Mouse (Mus musculus) MEL (cell line): Measurements from ENCODE around the gene Taar1. TPM values are rescaled to one million over a fixed set of nuclear protein-coding genes. Genes with fewer than 3 reads are reported as not detected.

Experiments
- DNase-seq: peaks from one replicate; pipeline ENCODE4 v3.0.0; 2011; ENCODE audit warnings: low read depth, low spot score
- H3K27ac ChIP-seq: 2 replicates; pipeline ENCODE4 v1.5.1; 2012; ENCODE audit warnings: low read depth, mild to moderate bottlenecking, control low read depth, low read length, moderate library complexity; ENCODE audit not compliant: control insufficient read depth
- H3K27me3 ChIP-seq, 2 experiments: fragments of 150-350 bp in 1 of 2; sonication (generic) in 1 of 2; 2 replicates each; pipeline ENCODE4 v1.6.1; 2012; ENCODE audit warnings: low read length in 2 of 2, mild to moderate bottlenecking in 2 of 2, improper control_type of control experiment in 1 of 2, moderate library complexity in 1 of 2; ENCODE audit not compliant: insufficient read depth in 2 of 2, control insufficient read depth in 1 of 2
- H3K36me3 ChIP-seq, 2 experiments: 2 replicates each; pipeline ENCODE4 v1.6.1; 2012 to 2014; ENCODE audit warnings: low read length in 2 of 2, improper control_type of control experiment in 1 of 2, inconsistent platforms in 1 of 2, mild to moderate bottlenecking in 1 of 2; ENCODE audit not compliant: insufficient read depth in 2 of 2, control insufficient read depth in 1 of 2
- H3K4me1 ChIP-seq, 2 experiments: fragments of 150-350 bp in 1 of 2; sonication (generic) in 1 of 2; 2 replicates each; pipeline ENCODE4 v1.6.1; 2012; ENCODE audit warnings: low read length in 2 of 2, improper control_type of control experiment in 1 of 2, mild to moderate bottlenecking in 1 of 2; ENCODE audit not compliant: insufficient read depth in 2 of 2, control insufficient read depth in 1 of 2
- H3K4me3 ChIP-seq, 2 experiments: fragments of 150-350 bp in 1 of 2; sonication (generic) in 1 of 2; 2 replicates each; pipeline ENCODE4 v1.5.1; 2012; ENCODE audit warnings: low read depth in 2 of 2, low read length in 2 of 2, mild to moderate bottlenecking in 2 of 2, moderate library complexity in 2 of 2, control low read depth in 1 of 2, improper control_type of control experiment in 1 of 2; ENCODE audit not compliant: control insufficient read depth in 1 of 2, insufficient read depth in 1 of 2
- H3K79me2 ChIP-seq: 2 replicates; pipeline ENCODE4 v1.6.1; 2012; ENCODE audit warnings: mild to moderate bottlenecking, low read length, moderate library complexity; ENCODE audit not compliant: control insufficient read depth, poor library complexity, insufficient read depth
- H3K9ac ChIP-seq: 2 replicates; pipeline ENCODE4 v1.6.1; 2012; ENCODE audit warnings: low read depth, mild to moderate bottlenecking, control low read depth, low read length, moderate library complexity; ENCODE audit not compliant: control insufficient read depth, poor library complexity, severe bottlenecking
- H3K9me3 ChIP-seq: fragments of 150-350 bp; sonication (generic); replicated peaks from 2 replicates; pipeline ENCODE4 v1.6.1; 2012; ENCODE audit warnings: mild to moderate bottlenecking, low read length, improper control_type of control experiment, moderate library complexity; ENCODE audit not compliant: insufficient read depth
- E2F4 ChIP-seq: IDR thresholded peaks from 2 replicates; pipeline ENCODE4 v1.6.1; 2011; ENCODE audit warnings: low read depth, low read length, improper control_type of control experiment, borderline replicate concordance
- ELF1 ChIP-seq: IDR thresholded peaks from 2 replicates; pipeline ENCODE4 v1.6.1; 2014; ENCODE audit warnings: low read depth, mild to moderate bottlenecking, inconsistent platforms, low read length, improper control_type of control experiment, moderate library complexity
- EP300 ChIP-seq, 2 experiments: IDR thresholded peaks; 2 replicates each; pipeline ENCODE4 v1.6.1; 2011; ENCODE audit warnings: improper control_type of control experiment in 2 of 2, low read length in 2 of 2, low read depth in 1 of 2, mild to moderate bottlenecking in 1 of 2
- JUND ChIP-seq: IDR thresholded peaks from 2 replicates; pipeline ENCODE4 v1.6.1; 2011; ENCODE audit warnings: low read depth, mild to moderate bottlenecking, improper control_type of control experiment, low read length
- KAT2A ChIP-seq: conservative IDR thresholded peaks from 2 replicates; pipeline ENCODE4 v1.6.1; 2012; ENCODE audit warnings: low read depth, low read length, improper control_type of control experiment, inconsistent platforms
- MAX ChIP-seq: IDR thresholded peaks from 2 replicates; pipeline ENCODE4 v1.6.1; 2011; ENCODE audit warnings: low read length, improper control_type of control experiment
- POLR2A ChIP-seq, 2 experiments: IDR thresholded peaks; 2 replicates each; pipeline ENCODE4 v1.6.1; 2011 to 2012; ENCODE audit warnings: low read length in 2 of 2, mild to moderate bottlenecking in 2 of 2, control low read depth in 1 of 2, improper control_type of control experiment in 1 of 2, low read depth in 1 of 2, moderate library complexity in 1 of 2; ENCODE audit not compliant: control insufficient read depth in 1 of 2, insufficient read depth in 1 of 2, poor library complexity in 1 of 2
- SIN3A ChIP-seq: IDR thresholded peaks from 2 replicates; pipeline ENCODE4 v1.6.1; 2012; ENCODE audit warnings: low read length, improper control_type of control experiment, inconsistent platforms
- TAL1 ChIP-seq: IDR thresholded peaks from 2 replicates; pipeline ENCODE4 v1.6.1; 2012; ENCODE audit warnings: mild to moderate bottlenecking, inconsistent platforms, low read length, moderate library complexity, mixed read lengths
- TBP ChIP-seq: IDR thresholded peaks from 2 replicates; pipeline ENCODE4 v1.8.0; 2011; ENCODE audit warnings: low read depth, low read length, improper control_type of control experiment
- TCF12 ChIP-seq: IDR thresholded peaks from 2 replicates; pipeline ENCODE4 v1.6.1; 2014; ENCODE audit warnings: low read depth, mild to moderate bottlenecking, inconsistent platforms, low read length, improper control_type of control experiment, moderate library complexity
- UBTF ChIP-seq: IDR thresholded peaks from 2 replicates; pipeline ENCODE4 v1.6.1; 2012; ENCODE audit warnings: low read depth, mild to moderate bottlenecking, inconsistent platforms, low read length, improper control_type of control experiment, moderate library complexity, borderline replicate concordance; ENCODE audit not compliant: insufficient read depth
- USF1 ChIP-seq: IDR thresholded peaks from 2 replicates; pipeline ENCODE4 v1.6.1; 2014; ENCODE audit warnings: low read depth, mild to moderate bottlenecking, inconsistent platforms, low read length, improper control_type of control experiment, moderate library complexity
- USF2 ChIP-seq, 2 experiments: IDR thresholded peaks; 2 replicates each; pipeline ENCODE4 v1.6.1; 2011 to 2012; ENCODE audit warnings: improper control_type of control experiment in 2 of 2, low read length in 2 of 2, borderline replicate concordance in 1 of 2, inconsistent platforms in 1 of 2, low read depth in 1 of 2, mild to moderate bottlenecking in 1 of 2; ENCODE audit not compliant: insufficient read depth in 1 of 2
- polyA plus RNA-seq, 2 experiments: library from polyadenylated mRNA; stranded (reverse) in 1 of 2; unstranded in 1 of 2; fragments of >175 nt in 1 of 2; fragments of >200 nt in 1 of 2; gene quantifications; 2 replicates each; pipeline versions ENCODE4 v1.2.1 to v1.2.4; 2012; ENCODE audit warnings: low replicate concordance in 2 of 2, low read depth in 1 of 2; ENCODE audit not compliant: insufficient read length in 2 of 2, insufficient read depth in 1 of 2, missing spikeins in 1 of 2
- total RNA-seq: library from RNA; depleted of rRNA; stranded (reverse); fragments of 300-350 nt; gene quantifications from 2 replicates; pipeline ENCODE4 v1.2.3, GENCODE M21; 2012

Gene Taar1
- total and polyA plus RNA-seq, 3 experiments = not detected

GRCm38 (mm10) chr10:23963444-23963843, 43.3 kb downstream of the Taar1 start:
- Histone ChIP-seq H3K79me2 (no peaks in the 10 kb centered on the region), H3K27me3 (peaks cover 3 to 5% of the 10 kb centered on the region in 2 experiments; a peak in 3 of 4 replicates), H3K27ac (no peak overlapping the region), H3K9ac (no peak overlapping the region), H3K9me3 (no peaks in the 10 kb centered on the region), H3K36me3 (no peaks in the 10 kb centered on the region), H3K4me1 (no peaks in the 10 kb centered on the region), H3K4me3 (no peak overlapping the region)
- DNase-seq = peak; percentile 2
- TF ChIP-seq ELF1 (no peak), UBTF (no peak), TAL1 (no peak), SIN3A (no peak), JUND (no peak)

DNA sequence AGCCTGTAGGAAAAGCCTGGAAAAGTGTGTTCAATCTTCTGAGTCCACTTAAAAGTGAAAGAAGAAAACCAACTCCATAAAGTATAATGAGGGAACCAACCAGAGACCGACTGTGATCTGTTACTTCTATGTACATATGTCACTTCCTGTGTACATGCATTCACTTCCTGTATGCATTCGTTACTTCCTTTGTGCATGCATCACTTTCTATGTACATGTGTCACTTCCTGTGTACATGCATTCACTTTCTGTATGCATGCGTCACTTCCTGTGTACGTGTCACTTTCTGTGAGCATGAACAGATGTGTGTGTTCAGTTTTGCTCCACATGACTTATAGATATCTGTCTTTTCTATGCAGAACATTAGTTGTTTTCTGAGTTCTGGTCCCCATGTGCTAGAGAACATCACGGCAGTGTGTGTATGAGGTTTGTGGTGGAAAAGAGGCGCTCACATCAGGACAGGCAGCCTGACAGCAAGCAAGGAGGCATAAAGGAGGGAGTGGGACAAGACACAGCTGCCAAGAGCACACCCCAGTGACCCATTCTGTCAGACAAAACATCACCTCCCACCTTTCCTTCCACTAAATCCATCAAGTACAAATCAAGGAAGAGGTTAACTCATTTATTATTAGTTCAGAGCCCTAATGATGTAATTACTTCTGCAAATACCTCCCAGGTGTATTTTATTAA, 44.9 kb downstream of the Taar1 start:
- Histone ChIP-seq H3K4me1 (no peaks in the 10 kb centered on the region), H3K9ac (no peak overlapping the region), H3K27ac (no peak overlapping the region), H3K9me3 (no peaks in the 10 kb centered on the region)
- TF ChIP-seq E2F4 = no peak
- TF ChIP-seq USF2 (IDR thresholded peaks at IDR 0.05; ENCODE audit: borderline replicate concordance in 1 of 2, insufficient read depth in 1 of 2, low read depth in 1 of 2, low read length in 2 of 2) = no peak
- no peak for TF ChIP-seq MAX
- no peak for TF ChIP-seq EP300 (IDR thresholded peaks at IDR 0.05; ENCODE audit: low read depth in 1 of 2, low read length in 2 of 2)
- no peak for TF ChIP-seq TCF12
- TF ChIP-seq TAL1 = no peak
- TF ChIP-seq KAT2A = no peak
- no peak for TF ChIP-seq UBTF
- TF ChIP-seq POLR2A (IDR thresholded peaks at IDR 0.05; ENCODE audit: control insufficient read depth in 1 of 2, insufficient read depth in 1 of 2, low read depth in 1 of 2, low read length in 2 of 2, poor library complexity in 1 of 2) = no peak
- TF ChIP-seq TBP = no peak
- TF ChIP-seq USF1 = no peak
- TF ChIP-seq, all 39 proteins: peak for 0
- Histone ChIP-seq H3K36me3 (no peaks in the 10 kb centered on the region), H3K4me3 (no peak overlapping the region), H3K79me2 (no peaks in the 10 kb centered on the region), H3K27me3 (peaks cover 8 to 10% of the 10 kb centered on the region in 2 experiments)
- DNase-seq = no peak
